In genomic region chr4:23077603-23078002, GRCm38 (mm10) we compare ENCODE assay signal across 16 mouse cellular contexts.
"Had no signal": no experiment of that assay in that cellular context is flagged by ENCODE, and none has a peak within 500 bp of the region (broad histone marks: within the 10 kb centered on the region; RNA-seq: fewer than 3 reads in every experiment).

No protein-coding gene starts in this region.

- H3K27me3 ChIP-seq: neural tube, embryonic 13.5 days; neural tube, embryonic 15.5 days; stomach, embryonic 15.5 days had no signal

- H3K4me1 ChIP-seq: neural tube, embryonic 13.5 days; neural tube, embryonic 15.5 days; stomach, embryonic 15.5 days had no signal

- H3K4me3 ChIP-seq: neural tube, embryonic 13.5 days; neural tube, embryonic 15.5 days; stomach, embryonic 15.5 days had no signal

- H3K9ac ChIP-seq: neural tube, embryonic 13.5 days; neural tube, embryonic 15.5 days; stomach, embryonic 15.5 days had no signal

- H3K4me2 ChIP-seq: neural tube, embryonic 13.5 days; neural tube, embryonic 15.5 days; stomach, embryonic 15.5 days had no signal

- DNase-seq: retina, postnatal 1 day; right cerebral cortex, adult 18-20 months; right cerebral cortex, postnatal 14 days; right cerebral cortex, postnatal 25 days; right cerebral cortex, postnatal 4 days; spleen, adult 18-20 months; thymus, adult 18-20 months; thymus, adult 2 months; thymus, postnatal 14 days; thymus, postnatal 25 days; thymus, postnatal 36 days; thymus, postnatal 4 days had no signal

- H3K9me3 ChIP-seq: neural tube, embryonic 13.5 days; neural tube, embryonic 15.5 days; stomach, embryonic 15.5 days had no signal

- H3K27ac ChIP-seq: neural tube, embryonic 13.5 days; neural tube, embryonic 15.5 days; stomach, embryonic 15.5 days; stomach, postnatal 0 days had no signal

- H3K36me3 ChIP-seq: neural tube, embryonic 13.5 days; neural tube, embryonic 15.5 days; stomach, embryonic 15.5 days had no signal
